Mouse (Mus musculus) lung, postnatal 0 days (tissue): Measurements from ENCODE around the gene Btd. TPM values are rescaled to one million over a fixed set of nuclear protein-coding genes. Genes with fewer than 3 reads are reported as not detected.
A peak's percentile ranks its signal among the peaks of the same experiment; 100 is the strongest.

ENCODE experiments used
- ATAC-seq: fragments of 200-750 bp; cut with Nextera tagmentation; 2 replicates; pipeline ENCODE4 v1.8.0; 2017; ENCODE audit warnings: moderate library complexity
- DNase-seq: peaks from one replicate; pipeline ENCODE4 v3.0.0-alpha.2; 2016; ENCODE audit warnings: low spot score
- H3K27ac ChIP-seq: fragments of 300-500 bp; sonication (generic); 2 replicates; pipeline ENCODE4 v1.5.1; 2014; ENCODE audit warnings: antibody characterized with exemption, mild to moderate bottlenecking, low read length, mixed read lengths
- H3K27me3 ChIP-seq: fragments of 300-500 bp; sonication (generic); replicated peaks from 2 replicates; pipeline ENCODE4 v1.6.1; 2014; ENCODE audit warnings: low read length, mixed read lengths; ENCODE audit not compliant: insufficient read depth
- H3K36me3 ChIP-seq: fragments of 300-500 bp; sonication (generic); 2 replicates; pipeline ENCODE4 v1.6.1; 2014; ENCODE audit warnings: low read length, mixed read lengths; ENCODE audit not compliant: insufficient read depth
- H3K4me1 ChIP-seq: fragments of 300-500 bp; sonication (generic); 2 replicates; pipeline ENCODE4 v1.6.1; 2014; ENCODE audit warnings: antibody characterized with exemption, low read depth, low read length, mixed read lengths; ENCODE audit not compliant: insufficient read depth
- H3K4me2 ChIP-seq: fragments of 300-500 bp; sonication (generic); replicated peaks from 2 replicates; pipeline ENCODE4 v1.6.1; 2014; ENCODE audit warnings: low read depth, mild to moderate bottlenecking, low read length, moderate library complexity, mixed read lengths
- H3K4me3 ChIP-seq: fragments of 300-500 bp; sonication (generic); 2 replicates; pipeline ENCODE4 v1.5.1; 2014; ENCODE audit warnings: low read depth, low read length
- H3K9ac ChIP-seq: fragments of 300-500 bp; sonication (generic); replicated peaks from 2 replicates; pipeline ENCODE4 v1.6.1; 2014; ENCODE audit warnings: low read depth, mild to moderate bottlenecking
- H3K9me3 ChIP-seq: fragments of 300-500 bp; sonication (generic); 2 replicates; pipeline ENCODE4 v1.6.1; 2016; ENCODE audit warnings: low read length, mixed read lengths
- CTCF ChIP-seq: IDR thresholded peaks from 2 replicates; pipeline ENCODE4 v1.5.1; 2016; ENCODE audit warnings: antibody characterized with exemption, mild to moderate bottlenecking
- EP300 ChIP-seq: IDR thresholded peaks from 2 replicates; pipeline ENCODE4 v1.6.1; 2016; ENCODE audit warnings: antibody characterized with exemption, mild to moderate bottlenecking, control low read depth
- WGBS: fragments of 180-500 bp; shearing (Covaris S2); extraction: QIAGEN DNeasy Blood & Tissue Kit; methylation state at CpG from one replicate; pipeline ENCODE4 v1.1.7; 2014; 5-methylcytosine and 5-hydroxymethylcytosine counted together
- polyA plus RNA-seq: library from polyadenylated mRNA; unstranded; fragments of >200 nt; fragmentation: Nextera tagmentation; extraction: Ambion mirVana; gene quantifications from 2 replicates; pipeline ENCODE4 v1.2.1, GENCODE M21; 2015

Gene Btd
- polyA plus RNA-seq, 1 experiment from 2014 or later = 28.2 TPM

DNA sequence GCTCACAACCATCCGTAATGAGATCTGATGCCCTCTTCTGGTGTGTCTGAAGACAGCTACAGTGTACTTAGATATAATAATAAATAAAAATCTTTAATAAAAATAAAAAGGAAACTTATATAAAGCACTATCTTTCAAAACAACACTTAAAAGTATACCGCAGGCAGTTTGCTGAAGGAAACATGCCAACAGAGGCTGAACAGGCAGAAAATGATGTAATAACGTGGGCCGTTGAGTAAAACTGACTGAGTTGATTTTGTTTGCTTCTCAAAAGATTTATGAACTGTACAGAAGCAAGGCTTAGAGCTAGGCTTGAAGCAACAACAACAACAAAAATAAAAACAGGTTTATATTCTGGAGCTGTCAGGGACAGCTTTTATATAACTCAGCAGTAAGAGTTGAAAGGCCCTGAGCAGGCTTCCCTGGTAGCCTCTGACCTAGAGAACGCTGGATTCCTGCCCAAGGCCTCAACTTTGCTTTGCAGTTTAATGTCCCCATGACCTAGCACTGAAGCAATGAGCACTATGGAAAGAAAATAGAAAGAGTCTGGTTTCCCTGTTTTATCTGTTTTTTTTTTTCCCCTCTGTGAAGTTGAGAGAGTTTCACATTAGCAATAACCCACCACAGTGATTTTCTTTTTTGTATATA, 3.5 kb downstream of the Btd start:
- Histone ChIP-seq H3K27ac (no peak overlapping the region), H3K4me2 (no peak overlapping the region), H3K27me3 (no peaks in the 10 kb centered on the region), H3K36me3 (no peaks in the 10 kb centered on the region), H3K9me3 (no peaks in the 10 kb centered on the region), H3K4me3 (no peak overlapping the region), H3K9ac (no peak overlapping the region), H3K4me1 (peaks cover 13% of the 10 kb centered on the region; the same call in 1 of the 2 replicates)
- no peak for DNase-seq
- TF ChIP-seq CTCF (no peak), EP300 (no peak)
- no peak for ATAC-seq
- 76% methylated on average over 5 of the region's 5 CpGs for WGBS

DNA sequence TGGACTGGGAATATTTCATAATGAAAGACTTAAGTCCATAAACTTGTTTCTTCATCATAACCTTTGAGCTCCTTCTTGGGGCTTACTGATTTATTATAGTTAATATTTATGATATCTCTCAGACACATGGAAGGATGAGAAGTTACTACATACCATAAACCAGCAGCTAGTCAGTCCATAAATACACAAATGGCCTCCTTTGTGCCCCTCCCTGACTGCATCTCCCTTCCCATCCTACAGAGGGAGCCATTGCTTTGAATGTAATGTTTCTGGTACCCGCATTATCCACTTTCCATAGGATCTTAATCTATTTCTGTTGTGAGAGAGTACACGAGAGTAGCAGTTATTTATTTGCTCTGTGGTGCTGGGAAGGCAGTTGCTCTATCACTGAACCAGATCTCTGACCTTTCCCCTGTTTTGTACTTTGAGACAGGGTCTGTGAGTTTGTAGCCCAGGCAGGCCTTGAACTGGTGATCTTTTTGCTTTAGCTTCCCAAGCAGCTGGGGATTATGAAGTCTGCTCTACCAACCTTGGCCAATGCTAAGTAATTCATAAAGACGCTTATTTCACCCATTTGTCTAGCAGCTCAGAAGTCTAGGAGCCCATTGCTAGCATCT, 4.2 kb downstream of the Btd start:
- 57% methylated on average over 3 of the region's 3 CpGs for WGBS
- no peak overlapping the region for H3K9ac ChIP-seq
- peaks cover 10% of the 10 kb centered on the region; the same call in 1 of the 2 replicates for H3K4me1 ChIP-seq
- no peak overlapping the region for H3K27ac ChIP-seq
- H3K36me3 ChIP-seq = no peaks in the 10 kb centered on the region
- no peaks in the 10 kb centered on the region for H3K9me3 ChIP-seq
- no peaks in the 10 kb centered on the region for H3K27me3 ChIP-seq
- H3K4me2 ChIP-seq = no peak overlapping the region
- TF ChIP-seq CTCF (peak; percentile 67), EP300 (no peak)
- DNase-seq (no peak), ATAC-seq (no peak)
- H3K4me3 ChIP-seq = no peak overlapping the region

DNA sequence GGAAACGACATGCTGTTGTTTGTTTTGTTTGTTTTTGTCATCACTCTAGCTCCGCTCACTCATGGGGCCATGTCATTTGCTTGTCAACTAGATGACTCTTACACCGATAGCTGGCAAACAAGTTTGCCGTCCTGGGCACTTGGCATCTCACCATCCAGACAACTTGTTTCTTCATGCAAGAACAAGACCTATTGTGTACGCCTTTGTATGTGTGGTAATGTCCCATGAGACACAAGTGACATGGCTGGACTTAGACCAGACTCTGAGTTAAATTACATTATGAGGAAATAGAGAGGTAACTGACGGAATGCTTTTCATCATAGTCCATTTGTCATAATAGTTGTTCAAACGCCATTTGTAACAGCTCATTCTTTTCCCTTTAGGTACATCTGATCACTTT, 5.1 kb downstream of the Btd start:
- Histone ChIP-seq H3K36me3 (no peaks in the 10 kb centered on the region), H3K4me2 (no peak overlapping the region), H3K27ac (no peak overlapping the region), H3K4me1 (peaks cover 7% of the 10 kb centered on the region; the same call in 1 of the 2 replicates), H3K27me3 (no peaks in the 10 kb centered on the region), H3K9ac (no peak overlapping the region), H3K4me3 (no peak overlapping the region), H3K9me3 (no peaks in the 10 kb centered on the region)
- DNase-seq (no peak), ATAC-seq (no peak)
- TF ChIP-seq EP300 (no peak), CTCF (no peak)
- 84% methylated on average over 7 of the region's 7 CpGs for WGBS

DNA sequence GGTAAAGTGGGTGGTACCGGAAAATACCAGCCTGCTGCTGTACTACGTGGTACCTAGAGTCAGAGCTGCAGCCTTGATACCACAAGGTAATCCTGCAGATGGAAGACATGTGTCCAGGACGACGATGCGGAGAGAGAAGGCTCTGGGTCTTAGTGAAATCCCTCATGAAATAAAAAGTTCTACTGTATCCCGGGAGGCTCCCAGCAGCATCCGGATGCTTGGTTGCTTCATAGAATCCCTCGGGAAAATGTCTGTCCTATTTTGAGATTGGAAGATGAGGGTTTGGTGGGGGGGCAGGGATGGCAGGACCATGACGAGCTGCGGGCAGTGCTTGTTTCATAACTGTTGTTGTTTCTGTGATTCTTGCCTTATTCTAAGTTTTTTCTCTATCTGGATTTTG, 7.2 kb downstream of the Btd start:
- H3K36me3 ChIP-seq = no peaks in the 10 kb centered on the region
- no peak overlapping the region for H3K4me2 ChIP-seq
- H3K27ac ChIP-seq = no peak overlapping the region
- 75% methylated on average over 10 of the region's 10 CpGs for WGBS
- no peak for DNase-seq
- no peak overlapping the region for H3K9ac ChIP-seq
- H3K4me3 ChIP-seq = no peak overlapping the region
- no peaks in the 10 kb centered on the region for H3K27me3 ChIP-seq
- ATAC-seq = no peak
- H3K4me1 ChIP-seq = no peaks in the 10 kb centered on the region
- no peaks in the 10 kb centered on the region for H3K9me3 ChIP-seq
- TF ChIP-seq CTCF (no peak), EP300 (no peak)

DNA sequence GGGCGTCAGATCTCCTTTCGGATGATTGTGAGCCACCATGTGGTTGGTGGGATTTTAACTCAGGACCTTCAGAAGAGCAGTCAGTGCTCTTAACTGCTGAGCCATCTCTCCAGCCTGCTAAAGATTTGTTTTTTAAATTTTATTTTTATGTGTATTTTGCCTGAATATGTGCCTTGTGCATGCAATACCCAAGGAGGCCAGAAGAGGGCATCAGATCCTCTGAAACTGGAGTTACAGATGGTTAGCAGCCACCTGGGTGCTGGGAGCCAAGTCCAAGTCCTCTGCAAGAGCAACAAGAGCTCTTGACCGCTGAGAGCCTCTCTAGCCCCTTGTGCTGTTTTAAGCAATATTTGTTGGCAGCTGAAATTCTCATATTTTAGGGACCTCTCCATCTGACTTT, 9.5 kb downstream of the Btd start:
- no peaks in the 10 kb centered on the region for H3K36me3 ChIP-seq
- H3K4me2 ChIP-seq = no peak overlapping the region
- H3K4me1 ChIP-seq = no peaks in the 10 kb centered on the region
- no peak for DNase-seq
- WGBS = 91% methylated on average over 3 of the region's 3 CpGs
- H3K4me3 ChIP-seq = no peak overlapping the region
- 0 out of 2 replicates have a peak, but pooled peaks have one; percentile 32 for ATAC-seq
- no peak overlapping the region for H3K27ac ChIP-seq
- no peaks in the 10 kb centered on the region for H3K27me3 ChIP-seq
- H3K9ac ChIP-seq = no peak overlapping the region
- TF ChIP-seq CTCF = peak; percentile 49
- no peak for TF ChIP-seq EP300
- H3K9me3 ChIP-seq = no peaks in the 10 kb centered on the region

DNA sequence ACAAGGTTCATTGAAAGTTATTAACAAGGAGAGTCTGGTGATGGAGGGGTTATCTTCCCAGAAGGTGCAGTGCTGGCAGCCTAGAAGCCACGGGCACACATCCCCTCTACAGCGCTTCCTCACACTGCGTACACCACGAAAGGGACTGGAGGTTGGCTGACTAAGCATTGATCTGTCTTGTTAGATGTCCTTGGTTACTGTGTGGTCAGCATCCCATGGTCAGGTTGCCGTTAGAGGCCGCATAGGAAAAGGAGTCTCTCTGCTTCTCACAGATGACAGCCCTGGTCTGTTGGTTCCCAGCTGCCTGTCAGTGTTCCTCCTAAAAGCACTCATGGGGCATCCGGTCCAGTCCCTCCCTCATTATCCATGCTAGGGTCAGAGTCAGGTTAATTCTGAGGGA, 10.4 kb downstream of the Btd start:
- DNase-seq (no peak), ATAC-seq (no peak)
- Histone ChIP-seq H3K4me3 (no peak overlapping the region), H3K4me1 (no peaks in the 10 kb centered on the region), H3K36me3 (no peaks in the 10 kb centered on the region), H3K4me2 (no peak overlapping the region), H3K9ac (no peak overlapping the region), H3K9me3 (no peaks in the 10 kb centered on the region), H3K27me3 (no peaks in the 10 kb centered on the region), H3K27ac (no peak overlapping the region)
- TF ChIP-seq CTCF (no peak), EP300 (no peak)
- 54% methylated on average over 7 of the region's 7 CpGs for WGBS
